Mouse (Mus musculus): ENCODE results near the gene Akr1c6.
"Not testable (repeated sequence)": the region's sequence is repeated elsewhere in the genome, so short reads cannot be mapped to it uniquely, and the experiment has no call there.

Akr1c6 gene

GRCm38 (mm10) chr13:4434006-4434405 lies at the start of gene Akr1c6:
Akr1c6 (plus strand) TSS chr13:4434306.
- DNase-seq = no peak

GRCm38 (mm10) chr13:4384918-4385317 lies 49.2 kb upstream of the Akr1c6 start:
- no peak for DNase-seq

- DNase-seq = no peak
Observed at GRCm38 (mm10) chr13:4385541-4385940, 48.6 kb upstream of the Akr1c6 start.

- no peak for DNase-seq
Observed at GRCm38 (mm10) chr13:4388762-4389446, 45.2 kb upstream of the Akr1c6 start.

GRCm38 (mm10) chr13:4400360-4400759 lies 33.7 kb upstream of the Akr1c6 start:
- DNase-seq = not testable (repeated sequence)

- DNase-seq = no peak
Observed at GRCm38 (mm10) chr13:4400831-4401230, 33.3 kb upstream of the Akr1c6 start.

- no peak for DNase-seq
Observed at GRCm38 (mm10) chr13:4402221-4402620, 31.9 kb upstream of the Akr1c6 start.

- DNase-seq = no peak
Observed at GRCm38 (mm10) chr13:4404726-4405125, 29.4 kb upstream of the Akr1c6 start.

- no peak for DNase-seq
Observed at GRCm38 (mm10) chr13:4406771-4407170, 27.3 kb upstream of the Akr1c6 start.

- no peak for DNase-seq
Observed at GRCm38 (mm10) chr13:4428558-4428957, 5.5 kb upstream of the Akr1c6 start.

GRCm38 (mm10) chr13:4429034-4429433 lies 5.1 kb upstream of the Akr1c6 start:
- DNase-seq = no peak

GRCm38 (mm10) chr13:4431129-4431528 lies 3.0 kb upstream of the Akr1c6 start:
- DNase-seq = no peak

GRCm38 (mm10) chr13:4465641-4466040 lies 31.5 kb downstream of the Akr1c6 start:
- DNase-seq = no peak

- DNase-seq = no peak
Observed at GRCm38 (mm10) chr13:4467896-4468295, 33.8 kb downstream of the Akr1c6 start.

Data from cerebellum, adult 11 months (tissue).